Mouse (Mus musculus): ENCODE results near the gene Cnot1.

DNA sequence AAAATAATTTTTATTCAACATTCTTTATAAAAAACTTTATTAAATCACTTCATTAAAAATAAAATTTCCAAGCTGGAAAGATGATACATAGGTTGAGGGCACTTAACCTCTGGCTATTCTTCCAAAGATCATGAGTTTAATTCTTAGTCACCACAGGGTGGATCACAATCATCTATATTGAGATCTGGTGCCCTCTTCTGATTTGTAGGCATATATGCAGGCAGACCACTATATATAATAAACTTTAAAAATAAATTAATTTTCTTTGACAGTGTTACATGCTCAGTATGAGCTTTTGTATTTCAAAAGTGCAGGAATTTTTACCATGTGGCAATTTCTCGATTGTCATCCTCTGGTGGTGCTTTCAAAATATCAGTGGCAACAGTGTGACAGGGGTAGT is 43.1 kb downstream of the Cnot1 start:
- no peak for TF ChIP-seq CTCF (IDR thresholded peaks at IDR 0.05; ENCODE audit: control insufficient read depth, insufficient read depth, insufficient read length)
- no peak for TF ChIP-seq USF1 (IDR thresholded peaks at IDR 0.05; ENCODE audit: low read depth)
